Mouse (Mus musculus) lung, postnatal 0 days (tissue): Measurements from ENCODE around the gene Rmnd5a. TPM values are rescaled to one million over a fixed set of nuclear protein-coding genes. Genes with fewer than 3 reads are reported as not detected.
A peak's percentile ranks its signal among the peaks of the same experiment; 100 is the strongest.

Experiments
- ATAC-seq: fragments of 200-750 bp; cut with Nextera tagmentation; 2 replicates; pipeline ENCODE4 v1.8.0; 2017; ENCODE audit warnings: moderate library complexity
- DNase-seq: peaks from one replicate; pipeline ENCODE4 v3.0.0-alpha.2; 2016; ENCODE audit warnings: low spot score
- H3K27ac ChIP-seq: fragments of 300-500 bp; sonication (generic); 2 replicates; pipeline ENCODE4 v1.5.1; 2014; ENCODE audit warnings: antibody characterized with exemption, mild to moderate bottlenecking, low read length, mixed read lengths
- H3K27me3 ChIP-seq: fragments of 300-500 bp; sonication (generic); replicated peaks from 2 replicates; pipeline ENCODE4 v1.6.1; 2014; ENCODE audit warnings: low read length, mixed read lengths; ENCODE audit not compliant: insufficient read depth
- H3K36me3 ChIP-seq: fragments of 300-500 bp; sonication (generic); 2 replicates; pipeline ENCODE4 v1.6.1; 2014; ENCODE audit warnings: low read length, mixed read lengths; ENCODE audit not compliant: insufficient read depth
- H3K4me1 ChIP-seq: fragments of 300-500 bp; sonication (generic); 2 replicates; pipeline ENCODE4 v1.6.1; 2014; ENCODE audit warnings: antibody characterized with exemption, low read depth, low read length, mixed read lengths; ENCODE audit not compliant: insufficient read depth
- H3K4me2 ChIP-seq: fragments of 300-500 bp; sonication (generic); replicated peaks from 2 replicates; pipeline ENCODE4 v1.6.1; 2014; ENCODE audit warnings: low read depth, mild to moderate bottlenecking, low read length, moderate library complexity, mixed read lengths
- H3K4me3 ChIP-seq: fragments of 300-500 bp; sonication (generic); 2 replicates; pipeline ENCODE4 v1.5.1; 2014; ENCODE audit warnings: low read depth, low read length
- H3K9ac ChIP-seq: fragments of 300-500 bp; sonication (generic); replicated peaks from 2 replicates; pipeline ENCODE4 v1.6.1; 2014; ENCODE audit warnings: low read depth, mild to moderate bottlenecking
- H3K9me3 ChIP-seq: fragments of 300-500 bp; sonication (generic); 2 replicates; pipeline ENCODE4 v1.6.1; 2016; ENCODE audit warnings: low read length, mixed read lengths
- CTCF ChIP-seq: IDR thresholded peaks from 2 replicates; pipeline ENCODE4 v1.5.1; 2016; ENCODE audit warnings: antibody characterized with exemption, mild to moderate bottlenecking
- EP300 ChIP-seq: IDR thresholded peaks from 2 replicates; pipeline ENCODE4 v1.6.1; 2016; ENCODE audit warnings: antibody characterized with exemption, mild to moderate bottlenecking, control low read depth
- WGBS: fragments of 180-500 bp; shearing (Covaris S2); extraction: QIAGEN DNeasy Blood & Tissue Kit; methylation state at CpG from one replicate; pipeline ENCODE4 v1.1.7; 2014; 5-methylcytosine and 5-hydroxymethylcytosine counted together
- polyA plus RNA-seq: library from polyadenylated mRNA; unstranded; fragments of >200 nt; fragmentation: Nextera tagmentation; extraction: Ambion mirVana; gene quantifications from 2 replicates; pipeline ENCODE4 v1.2.1, GENCODE M21; 2015

Rmnd5a gene
- 12.5 and 13.0 TPM in 2 replicates for polyA plus RNA-seq

DNA sequence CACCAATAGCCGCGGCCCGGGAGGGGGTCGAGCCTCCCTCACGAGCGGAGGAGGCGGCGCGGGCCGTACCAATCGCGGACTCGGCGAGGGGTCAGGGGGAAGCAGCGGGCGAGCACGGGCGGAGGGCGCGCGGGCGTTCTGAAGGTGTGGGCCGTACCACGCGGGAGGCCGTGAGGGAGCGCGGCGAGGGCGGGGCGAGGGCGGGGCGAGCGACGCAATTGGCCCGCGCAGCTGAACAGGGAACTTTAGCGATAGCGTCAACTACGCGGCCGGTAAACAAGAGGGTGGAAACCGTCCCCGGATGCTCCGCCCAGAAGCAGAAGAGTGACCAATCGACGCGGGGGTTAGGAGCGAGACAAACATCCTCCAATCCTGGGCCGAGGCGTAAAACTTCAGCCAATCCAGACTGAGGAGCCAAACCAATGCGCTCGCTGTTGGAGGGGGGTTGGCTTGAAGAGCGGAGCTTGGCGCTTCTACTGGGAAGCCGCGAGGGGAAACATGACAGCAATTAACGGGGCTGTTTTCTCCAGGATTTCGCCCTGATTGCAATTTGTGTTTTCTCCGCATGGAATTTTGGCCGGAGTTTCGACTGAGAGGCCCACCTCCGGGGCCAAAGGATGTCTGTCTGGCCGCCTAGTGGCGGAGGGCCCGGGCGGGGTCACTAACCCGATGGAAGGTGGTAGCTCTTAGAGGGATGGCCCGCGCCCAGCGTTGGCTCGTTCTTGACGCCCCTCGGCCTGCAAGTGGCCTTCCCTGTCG, at the start of gene Rmnd5a:
TSS of gene Rmnd5a (minus strand) at position 146 of the 759 bp plus-strand sequence.
- Histone ChIP-seq H3K9me3 (no peaks in the 10 kb centered on the region), H3K27ac (peak within 1 kb of the TSS; percentile 99), H3K4me1 (peaks cover 9% of the 10 kb centered on the region; the same call in 1 of the 2 replicates), H3K36me3 (no peaks in the 10 kb centered on the region), H3K9ac (peak within 1 kb of the TSS; percentile 94), H3K27me3 (no peaks in the 10 kb centered on the region), H3K4me2 (peak within 1 kb of the TSS; percentile 94), H3K4me3 (peak within 1 kb of the TSS; percentile 99)
- peak; percentile 73 for TF ChIP-seq CTCF
- peak; percentile 70 for TF ChIP-seq EP300
- under 1% methylated on average over 60 of the region's 75 CpGs for WGBS
- DNase-seq (peak; percentile 100), ATAC-seq (peak; percentile 97)

DNA sequence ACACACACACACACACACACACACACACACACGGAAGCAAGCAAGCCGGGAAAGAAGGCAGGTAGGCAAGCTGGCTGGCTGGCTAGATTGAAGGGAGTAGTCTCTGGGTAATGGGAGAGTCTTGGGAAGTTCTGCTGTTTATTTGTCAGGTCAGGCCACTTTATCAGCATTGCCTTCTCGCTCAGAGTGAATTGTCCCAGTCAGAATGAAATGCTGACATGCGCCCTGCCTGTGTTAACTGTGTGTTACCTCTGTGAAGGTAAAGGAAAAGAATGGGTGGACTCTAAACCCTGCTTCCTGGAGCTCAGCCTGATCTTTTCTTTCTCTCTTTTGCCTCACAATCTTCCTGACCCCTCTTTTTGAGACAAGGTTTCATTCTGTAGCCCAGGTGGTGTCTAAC, 47.5 kb upstream of the Rmnd5a start:
- TF ChIP-seq EP300 (no peak), CTCF (no peak)
- Histone ChIP-seq H3K27me3 (no peaks in the 10 kb centered on the region), H3K9ac (no peak overlapping the region), H3K9me3 (no peaks in the 10 kb centered on the region), H3K4me3 (no peak overlapping the region), H3K36me3 (no peaks in the 10 kb centered on the region), H3K4me2 (no peak overlapping the region), H3K4me1 (no peaks in the 10 kb centered on the region), H3K27ac (no peak overlapping the region)
- 18% methylated on average over 4 of the region's 4 CpGs for WGBS
- no peak for ATAC-seq
- no peak for DNase-seq

- no peaks in the 10 kb centered on the region for H3K9me3 ChIP-seq
- H3K4me3 ChIP-seq, result no peak overlapping the region
- TF ChIP-seq EP300 (no peak), CTCF (no peak)
- H3K27ac ChIP-seq, result no peak overlapping the region
- H3K36me3 ChIP-seq, result no peaks in the 10 kb centered on the region
- 72% methylated on average over 1 of the region's 1 CpGs for WGBS
- no peak overlapping the region for H3K9ac ChIP-seq
- H3K27me3 ChIP-seq, result no peaks in the 10 kb centered on the region
- H3K4me2 ChIP-seq, result no peak overlapping the region
- DNase-seq, result no peak
- no peaks in the 10 kb centered on the region for H3K4me1 ChIP-seq
- no peak for ATAC-seq
Measured at GRCm38 (mm10) chr6:71486867-71487266, 46.4 kb upstream of the Rmnd5a start.

- 53% methylated on average over 2 of the region's 2 CpGs for WGBS
- no peak for TF ChIP-seq EP300
- TF ChIP-seq CTCF, result no peak
- no peak overlapping the region for H3K27ac ChIP-seq
- H3K4me2 ChIP-seq, result no peak overlapping the region
- H3K9me3 ChIP-seq, result no peaks in the 10 kb centered on the region
- ATAC-seq (no peak), DNase-seq (no peak)
- no peak overlapping the region for H3K4me3 ChIP-seq
- no peaks in the 10 kb centered on the region for H3K36me3 ChIP-seq
- no peak overlapping the region for H3K9ac ChIP-seq
- H3K4me1 ChIP-seq, result no peaks in the 10 kb centered on the region
- no peaks in the 10 kb centered on the region for H3K27me3 ChIP-seq
Measured at GRCm38 (mm10) chr6:71486226-71486625, 45.8 kb upstream of the Rmnd5a start.

DNA sequence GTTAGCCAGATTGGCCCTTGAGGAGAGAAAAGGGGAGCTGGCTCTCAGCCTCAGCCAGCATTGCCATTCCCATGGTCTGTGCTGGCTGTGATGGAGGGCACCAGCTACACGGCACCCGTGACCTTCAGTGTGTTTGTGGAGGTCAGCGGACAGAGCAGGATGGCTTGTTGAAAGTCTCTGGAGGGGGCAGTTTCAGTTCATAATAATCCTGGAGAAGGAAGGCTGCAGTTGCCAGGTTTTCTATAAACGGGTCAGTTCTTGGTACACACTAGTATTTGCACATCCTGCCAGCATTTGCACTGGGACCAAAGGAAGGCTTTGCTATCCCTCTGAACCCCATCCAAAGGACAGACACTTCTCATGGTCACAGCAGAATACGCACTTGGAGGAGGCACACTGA, 44.8 kb upstream of the Rmnd5a start:
- TF ChIP-seq CTCF (no peak), EP300 (no peak)
- H3K27ac ChIP-seq, result no peak overlapping the region
- H3K9me3 ChIP-seq, result no peaks in the 10 kb centered on the region
- H3K27me3 ChIP-seq, result no peaks in the 10 kb centered on the region
- H3K9ac ChIP-seq, result no peak overlapping the region
- H3K4me1 ChIP-seq, result no peaks in the 10 kb centered on the region
- DNase-seq (no peak), ATAC-seq (no peak)
- H3K4me3 ChIP-seq, result no peak overlapping the region
- H3K4me2 ChIP-seq, result no peak overlapping the region
- 64% methylated on average over 5 of the region's 5 CpGs for WGBS
- no peaks in the 10 kb centered on the region for H3K36me3 ChIP-seq

- no peak for TF ChIP-seq EP300
- no peak for TF ChIP-seq CTCF
- Histone ChIP-seq H3K9ac (no peak overlapping the region), H3K36me3 (no peaks in the 10 kb centered on the region), H3K4me2 (no peak overlapping the region), H3K27me3 (no peaks in the 10 kb centered on the region), H3K9me3 (no peaks in the 10 kb centered on the region), H3K27ac (no peak overlapping the region), H3K4me3 (no peak overlapping the region), H3K4me1 (no peaks in the 10 kb centered on the region)
- WGBS, result 71% methylated on average over 7 of the region's 7 CpGs
- DNase-seq, result no peak
- ATAC-seq, result no peak
Measured at GRCm38 (mm10) chr6:71481136-71481535, 40.7 kb upstream of the Rmnd5a start.
